Mouse (Mus musculus) thymus, adult 2 months (tissue): ENCODE data around the gene E2f6. TPM values are rescaled to one million over a fixed set of nuclear protein-coding genes. Genes with fewer than 3 reads are reported as not detected.

Source experiments
- DNase-seq: peaks from one replicate; pipeline ENCODE4 v3.0.0; 2021
- H3K27ac ChIP-seq: fragments of 200-500 bp; 2 replicates; pipeline ENCODE4 v1.5.1; 2012; ENCODE audit warnings: low read length, control low read depth; ENCODE audit not compliant: control insufficient read depth, insufficient read depth
- H3K27me3 ChIP-seq: fragments of 200-500 bp; 2 replicates; pipeline ENCODE4 v1.6.1; 2012; ENCODE audit warnings: mild to moderate bottlenecking, low read length, moderate library complexity, mixed read lengths; ENCODE audit not compliant: control insufficient read depth, insufficient read depth
- H3K36me3 ChIP-seq: fragments of 200-500 bp; 2 replicates; pipeline ENCODE4 v1.6.1; 2012; ENCODE audit warnings: mild to moderate bottlenecking, low read length, moderate library complexity; ENCODE audit not compliant: control insufficient read depth, insufficient read depth
- H3K4me1 ChIP-seq: fragments of 200-500 bp; replicated peaks from 2 replicates; pipeline ENCODE4 v1.6.1; 2012; ENCODE audit warnings: low read length; ENCODE audit not compliant: control insufficient read depth, insufficient read depth
- H3K4me3 ChIP-seq: fragments of 200-500 bp; 2 replicates; pipeline ENCODE4 v1.5.1; 2012; ENCODE audit warnings: mild to moderate bottlenecking, low read length, control low read depth, moderate library complexity; ENCODE audit not compliant: control insufficient read depth, insufficient read depth
- CTCF ChIP-seq: fragments of 200-500 bp; IDR thresholded peaks from 2 replicates; pipeline ENCODE4 v1.5.1; 2012; ENCODE audit warnings: mild to moderate bottlenecking, control low read depth, low read length, moderate library complexity, borderline replicate concordance; ENCODE audit not compliant: control insufficient read depth, poor library complexity, insufficient read depth; ENCODE audit errors: extremely low read depth
- POLR2A ChIP-seq: fragments of 200-500 bp; IDR thresholded peaks from 2 replicates; pipeline ENCODE4 v1.6.1; 2012; ENCODE audit warnings: mild to moderate bottlenecking, low read length, control low read depth, moderate library complexity; ENCODE audit not compliant: control insufficient read depth, poor library complexity, insufficient read depth; ENCODE audit errors: extremely low read depth
- WGBS: fragments of 180-500 bp; shearing (Covaris S2); methylation state at CpG from one replicate; pipeline ENCODE4 v1.1.7; 2018; 5-methylcytosine and 5-hydroxymethylcytosine counted together
- polyA plus RNA-seq: library from polyadenylated mRNA; depleted of rRNA; stranded (reverse); fragments of >200 nt; gene quantifications from 2 replicates; pipeline ENCODE4 v1.2.3, GENCODE M21; 2012

Gene E2f6
- polyA plus RNA-seq, 1 experiment, result 19.9 TPM

- no peak overlapping the region for H3K27ac ChIP-seq
- H3K36me3 ChIP-seq, result peaks cover 3% of the 10 kb centered on the region; the same call in 1 of the 2 replicates
- DNase-seq, result no peak
- no peaks in the 10 kb centered on the region for H3K27me3 ChIP-seq
- TF ChIP-seq CTCF, result no peak
- TF ChIP-seq POLR2A, result no peak
- H3K4me3 ChIP-seq, result no peak overlapping the region
- WGBS, result 80% methylated on average over 2 of the region's 2 CpGs
- no peaks in the 10 kb centered on the region for H3K4me1 ChIP-seq
Measured at GRCm38 (mm10) chr12:16829785-16830184, 19.0 kb downstream of the E2f6 start.

- no peak for TF ChIP-seq CTCF
- TF ChIP-seq POLR2A, result no peak
- DNase-seq, result no peak
- WGBS, result 80% methylated on average over 4 of the region's 4 CpGs
Measured at GRCm38 (mm10) chr12:16831071-16831470, 20.3 kb downstream of the E2f6 start.

GRCm38 (mm10) chr12:16834701-16835100 lies 23.9 kb downstream of the E2f6 start:
- DNase-seq, result no peak
- Histone ChIP-seq H3K4me3 (no peak overlapping the region), H3K36me3 (no peaks in the 10 kb centered on the region), H3K27ac (no peak overlapping the region), H3K4me1 (no peaks in the 10 kb centered on the region), H3K27me3 (no peaks in the 10 kb centered on the region)
- 86% methylated on average over 11 of the region's 11 CpGs for WGBS
- TF ChIP-seq CTCF (no peak), POLR2A (no peak)

More at GRCm38 (mm10) chr12:16831071-16831470, 20.3 kb downstream of the E2f6 start:
- Histone ChIP-seq H3K4me1 (no peaks in the 10 kb centered on the region), H3K27ac (no peak overlapping the region), H3K4me3 (no peak overlapping the region), H3K27me3 (no peaks in the 10 kb centered on the region), H3K36me3 (no peaks in the 10 kb centered on the region)

DNA sequence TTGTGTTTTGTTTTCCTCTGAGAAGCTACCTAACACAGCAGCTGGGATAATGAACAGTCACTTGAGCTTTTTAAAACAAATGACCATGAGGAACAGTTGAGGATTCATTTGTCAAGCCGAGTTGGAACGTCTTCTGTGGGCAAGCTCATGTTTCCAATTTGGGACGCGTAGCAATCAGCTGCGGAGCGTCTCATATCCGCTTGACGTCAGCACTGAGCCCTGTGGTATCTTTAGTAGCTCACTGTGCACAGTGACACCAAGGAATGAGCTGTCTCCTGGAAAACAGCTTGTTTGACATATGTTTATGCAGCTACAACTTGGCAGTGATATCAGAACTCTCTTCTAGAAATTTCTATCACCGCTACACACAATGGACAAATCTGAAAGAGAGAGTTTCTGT lies 25.4 kb downstream of the E2f6 start:
- Histone ChIP-seq H3K27ac (no peak overlapping the region), H3K27me3 (no peaks in the 10 kb centered on the region), H3K4me3 (no peak overlapping the region), H3K4me1 (no peaks in the 10 kb centered on the region), H3K36me3 (no peaks in the 10 kb centered on the region)
- DNase-seq, result no peak
- WGBS, result 79% methylated on average over 9 of the region's 9 CpGs
- TF ChIP-seq CTCF, result no peak
- no peak for TF ChIP-seq POLR2A

DNA sequence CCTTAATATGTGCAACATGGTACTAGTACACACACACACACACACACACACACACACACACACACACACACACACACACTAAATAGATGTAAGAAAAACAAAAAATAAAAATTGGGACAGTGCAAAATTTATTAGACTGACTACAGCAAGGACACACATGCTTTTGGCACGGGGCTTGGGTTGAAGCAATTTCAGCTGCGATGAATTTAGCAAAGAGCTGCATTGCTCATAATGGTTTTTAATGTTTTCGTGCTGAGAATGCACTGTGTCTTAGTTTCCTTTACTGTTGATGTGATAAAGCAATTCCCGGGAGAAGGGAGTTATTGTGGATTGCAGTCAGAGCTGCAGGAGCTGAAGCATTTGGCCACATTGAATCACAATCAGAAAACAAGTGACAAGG lies 27.0 kb downstream of the E2f6 start:
- 94% methylated on average over 4 of the region's 4 CpGs for WGBS
- Histone ChIP-seq H3K27me3 (no peaks in the 10 kb centered on the region), H3K4me1 (no peaks in the 10 kb centered on the region), H3K36me3 (no peaks in the 10 kb centered on the region), H3K27ac (no peak overlapping the region), H3K4me3 (no peak overlapping the region)
- DNase-seq, result no peak
- TF ChIP-seq POLR2A (no peak), CTCF (no peak)

DNA sequence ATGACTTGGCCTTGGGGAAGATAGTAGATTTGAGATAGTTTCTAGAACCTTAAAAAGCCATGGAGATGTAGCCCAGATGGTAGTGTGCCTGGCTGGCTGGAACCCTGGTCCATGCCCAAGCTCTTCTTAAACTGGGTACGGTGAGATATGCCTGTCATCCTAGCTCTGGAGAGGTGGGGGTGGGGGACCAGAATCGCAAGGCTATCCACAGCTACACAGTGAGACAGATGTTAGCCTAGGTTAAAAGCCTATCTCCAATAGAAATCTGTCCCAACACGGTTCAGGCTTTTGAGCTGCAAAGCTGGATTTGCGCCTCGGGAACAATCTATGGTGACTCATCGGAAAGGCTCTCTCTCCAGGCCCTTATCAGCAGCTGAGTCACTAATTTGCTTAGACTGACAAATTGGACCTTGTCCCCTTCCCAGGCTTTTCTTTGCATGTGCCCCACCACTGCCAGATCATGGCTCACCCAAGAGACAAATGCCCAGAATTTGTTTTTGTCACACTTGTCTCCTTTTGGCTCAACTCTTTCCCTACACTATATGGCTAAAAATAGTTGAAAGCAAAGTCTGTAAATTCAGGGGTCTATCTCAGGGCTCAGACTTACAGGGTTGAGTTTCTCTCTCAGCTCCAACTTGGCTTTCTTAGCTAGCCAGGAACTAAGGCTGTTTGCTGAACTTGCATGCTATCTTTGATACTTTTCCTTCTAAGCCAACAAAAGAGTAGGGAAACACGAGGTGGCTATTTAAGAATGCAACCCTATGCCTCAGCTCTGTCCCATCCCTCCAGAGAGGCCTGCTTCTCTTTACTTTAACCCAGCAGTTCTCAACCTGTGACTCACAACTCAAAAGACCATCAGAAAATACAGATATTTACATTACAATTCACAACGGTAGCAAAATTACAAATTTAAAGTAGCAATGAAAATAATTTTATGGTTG lies 30.3 kb downstream of the E2f6 start:
- 95% methylated on average over 8 of the region's 8 CpGs for WGBS
- TF ChIP-seq CTCF, result no peak
- no peak for TF ChIP-seq POLR2A
- no peaks in the 10 kb centered on the region for H3K27me3 ChIP-seq
- H3K4me1 ChIP-seq, result no peaks in the 10 kb centered on the region
- no peak for DNase-seq
- H3K27ac ChIP-seq, result no peak overlapping the region
- no peaks in the 10 kb centered on the region for H3K36me3 ChIP-seq
- no peak overlapping the region for H3K4me3 ChIP-seq
